Mouse (Mus musculus) G1E (cell line): ENCODE measurements around the gene Pitpnc1. TPM values are rescaled to one million over a fixed set of nuclear protein-coding genes. Genes with fewer than 3 reads are reported as not detected.

Experiments used
- ATAC-seq: 2 replicates; pipeline ENCODE4 v1.8.0; 2016; ENCODE audit warnings: mild to moderate bottlenecking; ENCODE audit not compliant: insufficient number of reproducible peaks, poor library complexity, low FRiP score, severe bottlenecking; ENCODE audit errors: extremely low read depth
- DNase-seq: peaks from one replicate; pipeline ENCODE4 v3.0.0; 2012; ENCODE audit warnings: low spot score
- H3K27me3 ChIP-seq: 2 replicates; pipeline ENCODE4 v1.6.1; 2012; ENCODE audit warnings: mild to moderate bottlenecking, low read length, inconsistent platforms; ENCODE audit not compliant: insufficient read depth
- H3K36me3 ChIP-seq: replicated peaks from 2 replicates; pipeline ENCODE3; 2012; ENCODE audit warnings: mild to moderate bottlenecking, inconsistent platforms
- H3K4me1 ChIP-seq: 2 replicates; pipeline ENCODE4 v1.6.1; 2012; ENCODE audit warnings: low read depth, low read length, inconsistent platforms, mixed read lengths; ENCODE audit not compliant: insufficient read depth
- H3K4me3 ChIP-seq: 2 replicates; pipeline ENCODE4 v1.5.1; 2012; ENCODE audit warnings: low read depth, mild to moderate bottlenecking, inconsistent platforms, low read length, moderate library complexity, mixed read lengths
- H3K9me3 ChIP-seq: replicated peaks from 2 replicates; pipeline ENCODE4 v1.6.1; 2012; ENCODE audit warnings: inconsistent platforms
- CTCF ChIP-seq: IDR thresholded peaks from 2 replicates; pipeline ENCODE4 v1.5.1; 2012; ENCODE audit warnings: low read depth, low read length, inconsistent platforms, mixed read lengths
- GATA1 ChIP-seq: IDR thresholded peaks from 2 replicates; pipeline ENCODE4 v1.6.1; 2012; ENCODE audit warnings: borderline replicate concordance, low read length, inconsistent platforms, mixed read lengths
- GATA2 ChIP-seq: IDR thresholded peaks from 2 replicates; pipeline ENCODE4 v1.6.1; 2012; ENCODE audit warnings: low read depth, low read length, inconsistent platforms, borderline replicate concordance
- POLR2AphosphoS5 ChIP-seq: IDR thresholded peaks from 2 replicates; pipeline ENCODE4 v1.6.1; 2012; ENCODE audit warnings: low read depth, low read length, inconsistent platforms; ENCODE audit not compliant: insufficient replicate concordance
- TAL1 ChIP-seq: conservative IDR thresholded peaks from 2 replicates; pipeline ENCODE4 v1.6.1; 2012; ENCODE audit warnings: low read depth, low read length, inconsistent platforms, mixed read lengths
- polyA plus RNA-seq: library from polyadenylated mRNA; stranded (reverse); fragments of >175 nt; gene quantifications from 2 replicates; pipeline ENCODE4 v1.2.3, GENCODE M21; 2012
- total RNA-seq, 2 experiments: library from RNA; stranded (forward) in 1 of 2; stranded (reverse) in 1 of 2; fragments of 200-1000 nt in 1 of 2; fragments of >200 nt in 1 of 2; fragmentation: Nextera tagmentation in 1 of 2; gene quantifications; 2 replicates each; pipeline ENCODE4 v1.2.3; 2014 to 2017

Gene Pitpnc1
- total and polyA plus RNA-seq, 3 experiments, result 9.9 to 53.5 (median 31.5) TPM

- H3K4me3 ChIP-seq, result no peak overlapping the region
- TF ChIP-seq GATA2, result no peak
- TF ChIP-seq POLR2AphosphoS5, result no peak
- TF ChIP-seq GATA1, result no peak
- TF ChIP-seq CTCF, result no peak
- no peak for TF ChIP-seq TAL1
- H3K27me3 ChIP-seq, result no peaks in the 10 kb centered on the region
- ATAC-seq (no peak), DNase-seq (no peak)
- no peaks in the 10 kb centered on the region; the same call in 1 of the 2 replicates for H3K9me3 ChIP-seq
- peaks cover 57% of the 10 kb centered on the region for H3K36me3 ChIP-seq
- peaks cover 2% of the 10 kb centered on the region; the same call in 1 of the 2 replicates for H3K4me1 ChIP-seq
These were observed 91.2 kb downstream of the Pitpnc1 start for GRCm38 (mm10) chr11:107379089-107379845.

- ATAC-seq (no peak), DNase-seq (no peak)
- H3K4me3 ChIP-seq, result no peak overlapping the region
- no peaks in the 10 kb centered on the region for H3K27me3 ChIP-seq
- peaks cover 9% of the 10 kb centered on the region for H3K4me1 ChIP-seq
- H3K36me3 ChIP-seq, result peaks cover 54% of the 10 kb centered on the region
- H3K9me3 ChIP-seq, result no peaks in the 10 kb centered on the region; the same call in 1 of the 2 replicates
- TF ChIP-seq GATA2 (no peak), TAL1 (no peak), CTCF (no peak), POLR2AphosphoS5 (no peak), GATA1 (no peak)
These were observed 93.2 kb downstream of the Pitpnc1 start for GRCm38 (mm10) chr11:107377326-107377725.

- Histone ChIP-seq H3K36me3 (peaks cover 48% of the 10 kb centered on the region), H3K9me3 (no peaks in the 10 kb centered on the region; the same call in 1 of the 2 replicates), H3K4me3 (no peak overlapping the region), H3K27me3 (no peaks in the 10 kb centered on the region), H3K4me1 (peaks cover 13% of the 10 kb centered on the region)
- TF ChIP-seq POLR2AphosphoS5, result no peak
- TF ChIP-seq GATA1, result no peak
- no peak for TF ChIP-seq GATA2
- TF ChIP-seq TAL1, result no peak
- TF ChIP-seq CTCF, result no peak
- DNase-seq (no peak), ATAC-seq (no peak)
These were observed 94.2 kb downstream of the Pitpnc1 start for GRCm38 (mm10) chr11:107376272-107376671.

- no peak overlapping the region for H3K4me3 ChIP-seq
- no peak for TF ChIP-seq GATA2
- no peak for TF ChIP-seq TAL1
- TF ChIP-seq GATA1, result no peak
- TF ChIP-seq CTCF, result no peak
- TF ChIP-seq POLR2AphosphoS5, result no peak
- peaks cover 49% of the 10 kb centered on the region for H3K36me3 ChIP-seq
- DNase-seq, result no peak
- peaks cover 13% of the 10 kb centered on the region for H3K4me1 ChIP-seq
- no peaks in the 10 kb centered on the region; the same call in 1 of the 2 replicates for H3K9me3 ChIP-seq
- ATAC-seq, result no peak
- H3K27me3 ChIP-seq, result no peaks in the 10 kb centered on the region
These were observed 94.7 kb downstream of the Pitpnc1 start for GRCm38 (mm10) chr11:107375816-107376215.

- ATAC-seq (no peak), DNase-seq (no peak)
- Histone ChIP-seq H3K4me1 (peaks cover 13% of the 10 kb centered on the region), H3K9me3 (no peaks in the 10 kb centered on the region), H3K4me3 (no peak overlapping the region), H3K27me3 (no peaks in the 10 kb centered on the region), H3K36me3 (peaks cover 45% of the 10 kb centered on the region)
- TF ChIP-seq GATA2 (no peak), POLR2AphosphoS5 (no peak), TAL1 (no peak), GATA1 (no peak), CTCF (no peak)
These were observed 96.9 kb downstream of the Pitpnc1 start for GRCm38 (mm10) chr11:107373569-107373968.

- DNase-seq (no peak), ATAC-seq (no peak)
- H3K4me3 ChIP-seq, result no peak overlapping the region
- no peaks in the 10 kb centered on the region for H3K27me3 ChIP-seq
- H3K36me3 ChIP-seq, result peaks cover 45% of the 10 kb centered on the region
- H3K4me1 ChIP-seq, result peaks cover 13% of the 10 kb centered on the region
- H3K9me3 ChIP-seq, result no peaks in the 10 kb centered on the region
- TF ChIP-seq GATA1 (no peak), CTCF (no peak), GATA2 (no peak)
These were observed 97.3 kb downstream of the Pitpnc1 start for GRCm38 (mm10) chr11:107373154-107373553.

- H3K27me3 ChIP-seq, result no peaks in the 10 kb centered on the region
- no peak for DNase-seq
- no peaks in the 10 kb centered on the region for H3K9me3 ChIP-seq
- no peak for ATAC-seq
- TF ChIP-seq GATA1 (no peak), GATA2 (no peak), POLR2AphosphoS5 (no peak), CTCF (no peak), TAL1 (no peak)
- no peak overlapping the region for H3K4me3 ChIP-seq
- peaks cover 11% of the 10 kb centered on the region for H3K4me1 ChIP-seq
- peaks cover 45% of the 10 kb centered on the region for H3K36me3 ChIP-seq
These were observed 97.8 kb downstream of the Pitpnc1 start for GRCm38 (mm10) chr11:107372688-107373087.
